Mouse (Mus musculus) Muller cell, postnatal 12 days (primary cell): ENCODE data around the gene Limch1.

Experiments used
- DNase-seq: peaks from one replicate; pipeline ENCODE4 v3.0.0-alpha.2; 2015; ENCODE audit errors: inconsistent ontology term

Gene Limch1

DNA sequence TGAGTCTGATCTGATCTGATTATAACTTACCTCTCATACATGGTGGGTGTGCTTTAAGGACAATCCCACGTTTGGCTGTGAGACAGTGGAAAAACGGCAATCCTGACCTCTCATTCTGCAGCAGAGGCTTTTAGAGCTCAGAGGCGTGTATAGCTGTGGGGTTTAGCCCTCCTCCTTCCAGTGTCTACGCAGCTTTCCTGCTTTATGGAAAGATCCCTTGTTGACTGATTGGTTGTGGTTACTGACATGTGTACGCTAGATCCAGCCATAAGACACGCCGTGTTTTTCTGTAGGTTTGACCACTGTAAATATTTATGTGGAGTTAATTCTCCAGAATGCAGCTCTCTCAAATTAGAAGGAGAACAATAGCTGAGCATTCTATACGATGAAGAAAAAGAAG is 81.2 kb downstream of the Limch1 start:
- DNase-seq = no peak

DNA sequence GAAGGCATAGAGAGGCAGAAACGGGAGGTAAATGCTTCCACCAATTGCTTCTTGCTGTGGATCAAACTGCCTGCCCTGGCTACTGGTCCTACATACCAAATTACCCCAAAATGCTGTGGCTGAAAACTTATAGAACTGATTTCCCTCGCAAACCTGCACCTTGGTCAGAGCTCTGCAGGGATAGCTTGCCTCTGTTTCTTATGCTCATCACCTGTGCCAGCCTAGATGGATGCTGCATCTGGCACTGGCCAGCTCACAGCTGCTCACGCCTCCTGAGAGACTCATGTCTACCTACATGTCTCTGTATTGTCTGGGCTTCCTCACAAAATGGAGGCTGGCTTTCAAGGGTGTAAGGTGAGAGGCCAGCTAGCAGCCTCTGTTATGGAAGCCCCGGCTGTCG is 83.9 kb downstream of the Limch1 start:
- DNase-seq = no peak

DNA sequence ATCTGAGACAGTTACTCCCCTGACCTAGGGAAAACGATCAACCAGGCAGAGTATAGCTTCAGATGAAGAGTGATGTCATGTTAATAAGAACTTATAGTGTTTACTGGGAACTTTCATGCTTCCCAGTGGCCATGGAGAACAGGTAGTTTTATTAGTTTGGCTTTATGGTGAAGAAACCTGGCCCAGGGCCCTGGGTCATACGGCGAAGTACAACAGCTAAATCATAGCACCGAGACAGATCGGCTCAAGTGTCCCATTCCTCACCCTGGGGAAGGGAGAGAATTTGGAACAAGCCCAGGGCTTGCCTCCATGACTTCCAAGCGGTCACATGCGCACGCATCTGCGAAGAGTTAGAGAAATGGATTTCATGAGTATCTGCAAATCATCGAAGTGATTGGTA is 84.6 kb downstream of the Limch1 start:
- no peak for DNase-seq

DNA sequence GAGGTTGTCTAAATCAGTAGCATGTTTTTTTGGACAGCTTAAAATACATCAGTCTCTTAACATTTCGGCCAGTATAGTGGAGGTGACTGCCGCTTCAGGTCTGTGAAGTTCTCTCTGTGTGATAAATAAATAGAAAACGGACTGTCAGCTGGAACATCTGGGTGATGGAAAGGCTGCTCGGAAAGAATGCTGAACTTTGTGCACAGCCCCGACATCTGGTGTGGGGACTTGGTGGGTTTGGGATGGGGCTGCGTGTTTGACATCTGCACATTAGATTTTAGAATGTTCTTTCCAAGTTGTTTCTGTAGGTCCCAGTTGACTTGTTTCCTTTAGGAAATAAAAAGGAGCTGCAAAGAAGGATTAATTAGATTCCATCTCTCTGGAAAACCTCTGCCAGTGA is 89.1 kb downstream of the Limch1 start:
- no peak for DNase-seq

DNA sequence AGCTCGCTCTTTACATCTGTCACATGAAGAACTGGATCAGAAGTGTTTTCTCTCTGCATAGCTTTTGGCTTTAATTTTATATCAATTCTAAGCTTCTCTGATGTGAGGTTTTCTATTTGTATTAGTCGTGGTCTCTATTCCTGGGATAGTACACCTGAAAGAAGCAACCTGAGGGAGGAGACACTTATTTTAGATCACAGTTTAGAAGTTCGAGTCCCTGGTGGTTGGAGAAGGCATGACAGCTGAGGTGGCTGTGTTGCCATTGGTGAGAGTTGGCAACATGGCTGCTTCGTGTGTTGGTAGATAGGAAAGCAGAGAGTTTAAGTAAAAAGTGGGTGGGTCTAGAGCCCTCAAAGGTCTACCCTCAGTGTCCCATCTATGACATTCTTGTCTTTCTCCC is 91.3 kb downstream of the Limch1 start:
- no peak for DNase-seq

DNA sequence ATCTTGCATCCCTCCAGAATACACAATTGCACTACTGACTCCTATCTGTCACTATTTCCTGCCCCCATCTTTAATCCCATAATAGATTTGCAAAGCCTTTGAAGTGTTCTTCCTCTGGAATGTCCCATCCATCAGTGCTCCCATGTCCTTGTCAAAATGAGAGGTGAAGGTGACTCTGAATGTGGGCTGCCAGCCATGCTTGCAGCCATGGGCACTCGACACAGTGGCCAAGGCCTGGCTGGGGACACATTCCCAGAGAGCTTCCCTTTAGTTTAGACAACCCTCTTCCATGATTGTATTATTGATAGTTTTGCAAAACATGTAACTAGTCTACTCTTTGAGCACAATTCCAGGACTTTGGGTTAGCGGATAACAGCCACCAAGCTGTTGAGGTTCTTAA is 96.3 kb downstream of the Limch1 start:
- no peak for DNase-seq

DNA sequence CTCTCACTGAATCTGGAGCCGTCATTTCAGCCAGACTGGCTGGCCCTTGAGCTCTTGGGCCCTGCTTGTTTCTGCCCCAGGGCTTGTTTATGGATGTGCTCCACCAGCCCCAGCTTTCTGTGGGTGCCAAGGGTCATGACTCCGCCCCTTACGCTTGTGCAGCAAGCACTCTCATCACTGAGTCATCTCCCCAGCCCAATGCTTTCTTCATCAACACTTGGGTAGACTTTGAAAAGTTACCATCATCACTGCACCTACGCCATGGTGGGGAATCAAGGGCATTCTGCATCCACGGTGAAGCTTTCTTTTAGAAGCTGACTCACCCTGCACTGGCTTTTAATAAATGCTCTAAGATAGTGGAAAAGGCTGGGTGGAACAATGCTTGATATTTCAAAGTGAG is 97.1 kb downstream of the Limch1 start:
- DNase-seq = no peak

DNA sequence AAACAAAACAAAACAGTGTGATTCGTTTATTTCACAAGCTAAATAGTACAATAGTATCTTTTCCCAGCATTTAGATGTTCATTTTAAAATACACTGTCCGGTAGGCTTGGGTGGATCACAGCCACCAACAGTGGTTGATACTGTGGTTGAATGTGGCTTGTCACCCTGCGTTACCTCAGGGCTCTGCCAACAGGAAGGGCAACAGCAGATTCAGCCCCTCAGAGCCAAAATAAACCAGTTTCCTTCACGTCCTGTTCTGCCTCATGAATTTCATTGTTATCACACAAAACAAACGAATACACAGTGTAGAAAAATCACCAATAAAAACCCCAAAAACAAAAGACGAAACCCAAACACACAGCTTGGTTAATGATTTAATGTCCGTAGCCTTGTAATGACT is 102.5 kb downstream of the Limch1 start:
- DNase-seq = no peak

DNA sequence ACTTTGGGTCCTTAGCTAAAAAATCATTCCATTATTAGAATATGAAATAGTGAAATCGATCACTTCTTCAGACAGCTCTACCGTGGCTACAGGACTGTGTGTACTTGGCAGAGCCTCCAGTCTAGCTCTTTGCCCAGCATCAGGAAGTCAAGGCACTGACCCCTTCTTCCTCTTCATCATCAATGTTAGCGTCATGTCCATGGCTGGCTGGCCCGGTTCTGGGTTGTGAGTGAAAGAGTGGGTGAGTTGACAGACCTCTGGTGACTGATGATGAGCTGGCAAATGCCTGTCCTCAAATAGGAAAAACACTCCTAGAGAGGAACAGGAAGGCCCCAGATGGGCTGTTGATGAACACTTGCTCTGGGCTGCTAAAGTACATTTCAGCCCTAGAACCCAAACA is 103.5 kb downstream of the Limch1 start:
- peak; percentile 42 for DNase-seq

DNA sequence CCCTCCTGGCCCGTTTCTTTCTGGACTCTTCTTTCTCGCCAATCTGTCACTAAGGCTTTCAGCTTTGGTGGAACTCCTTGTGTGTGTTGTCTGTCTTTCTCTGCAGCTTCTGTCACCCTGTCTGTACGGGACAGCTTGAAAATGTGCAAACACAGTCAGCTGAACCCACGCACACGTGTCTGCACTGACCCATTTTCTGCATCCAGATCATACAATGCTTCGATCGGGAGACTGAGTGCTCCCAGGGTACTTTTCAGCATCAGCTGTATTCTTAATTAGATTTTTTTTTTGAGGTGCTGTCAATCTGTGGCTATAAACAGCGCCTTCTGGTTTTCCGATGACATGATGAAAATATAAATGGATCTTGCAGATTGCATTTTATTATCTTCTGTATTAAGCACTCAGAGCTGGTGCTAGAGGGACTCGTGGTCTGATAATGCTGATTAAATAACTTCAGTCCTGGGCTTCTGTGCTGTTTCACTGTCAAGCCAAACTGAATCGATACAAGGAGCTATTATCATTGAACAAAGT is 105.2 kb downstream of the Limch1 start:
- no peak for DNase-seq

DNA sequence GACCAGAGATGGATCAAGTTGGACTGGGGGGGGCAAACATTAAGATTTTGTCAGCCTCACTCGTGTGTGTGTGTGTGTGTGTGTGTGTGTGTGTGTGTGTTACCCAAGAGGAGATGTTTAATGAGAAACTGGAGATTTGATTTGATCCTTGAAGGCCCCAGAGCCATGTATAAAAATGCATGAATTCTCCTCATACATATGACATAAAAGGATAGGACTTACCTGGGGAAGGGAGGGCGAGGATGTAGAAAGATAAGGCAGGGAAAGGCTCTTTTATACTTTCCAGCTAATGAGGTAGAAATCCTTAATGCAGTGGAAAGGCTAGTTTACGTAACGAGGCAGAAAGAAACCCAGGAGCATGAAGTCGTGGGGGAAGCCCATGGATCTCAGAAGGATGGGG is 106.1 kb downstream of the Limch1 start:
- no peak for DNase-seq

DNA sequence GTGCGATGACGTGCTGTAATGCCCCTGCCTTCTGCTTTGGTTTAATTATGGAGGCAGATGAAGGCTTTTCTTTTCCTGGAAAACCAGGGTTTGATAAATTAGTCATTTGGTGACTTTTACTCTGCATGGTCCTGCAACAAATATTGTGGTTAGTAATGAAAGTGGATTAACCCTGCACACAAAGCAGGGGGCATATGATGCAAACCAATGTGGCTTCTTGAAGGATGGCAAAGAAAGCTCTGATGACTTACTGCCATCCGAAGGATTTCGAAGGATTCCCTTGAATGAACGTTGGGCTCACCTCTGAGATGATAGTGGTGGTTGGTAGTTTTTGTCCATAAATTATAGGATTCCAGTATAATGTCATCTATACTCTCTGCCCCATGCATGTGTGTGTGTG is 108.6 kb downstream of the Limch1 start:
- no peak for DNase-seq

DNA sequence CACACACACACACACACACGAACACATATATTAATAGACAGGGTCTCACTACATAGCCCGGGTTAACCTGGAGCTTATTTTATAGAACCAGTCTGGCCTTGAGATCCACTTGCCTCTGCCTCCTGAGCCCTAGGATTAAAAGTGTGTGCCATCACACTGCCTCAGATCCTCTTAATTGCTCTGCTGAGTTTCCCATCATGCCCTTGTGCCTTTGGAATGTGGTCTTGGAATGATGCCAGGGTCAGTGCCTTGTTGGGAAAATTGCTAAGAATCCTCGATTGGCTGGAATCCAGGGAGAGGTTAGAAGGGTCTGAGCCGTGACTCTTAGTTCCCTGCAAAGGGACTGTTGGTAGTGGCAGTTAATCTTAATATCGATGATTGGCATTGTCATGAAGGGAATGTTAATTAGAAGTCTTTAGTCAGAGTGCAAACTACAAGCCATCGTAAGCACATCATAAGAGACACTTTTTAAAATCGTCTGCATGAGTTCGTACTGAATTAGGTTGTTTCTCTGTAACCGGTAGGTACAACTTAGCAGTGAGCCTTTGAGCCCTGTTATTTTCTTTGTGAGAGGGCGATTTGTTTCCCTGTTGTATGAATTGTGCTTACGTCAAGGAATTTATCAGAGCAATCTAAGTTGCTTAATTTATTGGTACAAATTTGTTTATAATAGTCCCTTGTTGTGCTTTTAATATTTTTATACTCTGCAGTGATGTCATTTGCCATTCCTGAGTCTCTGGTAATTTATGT is 109.9 kb downstream of the Limch1 start:
- peak; percentile 87 for DNase-seq

DNA sequence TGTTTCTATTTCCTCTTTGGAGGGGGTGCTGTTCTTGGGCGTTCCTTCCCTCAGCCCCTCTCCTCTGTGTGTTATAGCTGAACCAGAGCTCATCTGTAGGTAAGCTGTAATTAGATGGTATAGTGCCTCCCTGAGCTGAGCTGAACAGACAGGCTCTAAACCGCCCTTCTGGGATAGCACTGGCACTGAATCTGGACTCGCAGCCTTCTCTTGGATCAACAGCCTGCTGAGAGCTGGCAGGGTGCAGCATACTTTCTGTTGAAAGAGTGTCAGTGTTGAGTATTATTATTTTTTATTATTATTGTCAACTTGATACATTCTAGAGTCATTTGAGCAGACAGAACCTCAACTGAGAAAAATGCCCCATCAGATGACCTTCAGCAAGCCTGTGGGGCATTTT is 113.9 kb downstream of the Limch1 start:
- DNase-seq = no peak

DNA sequence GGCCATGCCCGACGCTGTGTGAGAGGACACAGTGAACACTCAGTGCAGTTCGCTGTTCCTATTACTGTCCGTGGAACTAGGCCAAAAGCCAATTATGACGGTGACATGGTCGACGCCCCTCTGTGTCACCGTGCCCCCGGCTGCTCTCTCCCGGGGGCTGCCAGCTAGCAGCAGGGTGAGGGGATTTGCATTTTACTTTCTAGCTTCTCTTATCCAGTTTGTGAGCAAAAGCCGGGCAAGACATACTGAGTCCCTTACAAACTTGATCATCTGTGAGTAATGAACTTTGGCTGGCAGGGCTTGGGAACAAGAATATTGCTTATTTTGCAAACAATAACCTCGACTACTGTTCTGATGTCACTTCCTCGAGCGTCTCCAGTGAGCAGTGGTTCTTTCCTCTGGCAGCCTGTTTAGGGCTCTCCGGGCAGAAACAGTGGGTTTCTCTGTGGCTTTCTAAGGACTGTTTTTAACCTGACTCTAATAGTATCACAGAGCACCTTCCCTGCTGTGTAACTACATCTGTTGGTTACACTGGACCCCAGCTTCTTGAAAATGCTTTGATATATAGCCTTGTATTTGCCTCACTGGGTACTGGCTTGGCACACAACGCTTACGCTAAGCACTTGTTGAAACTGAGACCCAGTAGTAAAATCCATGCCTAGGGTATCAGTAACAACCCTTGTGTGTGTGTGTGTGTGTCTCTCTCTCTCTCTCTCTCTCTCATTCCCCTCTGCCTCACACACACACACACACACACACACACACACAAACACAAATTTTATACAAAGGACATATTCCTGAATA is 115.8 kb downstream of the Limch1 start:
- DNase-seq = peak; percentile 87

DNA sequence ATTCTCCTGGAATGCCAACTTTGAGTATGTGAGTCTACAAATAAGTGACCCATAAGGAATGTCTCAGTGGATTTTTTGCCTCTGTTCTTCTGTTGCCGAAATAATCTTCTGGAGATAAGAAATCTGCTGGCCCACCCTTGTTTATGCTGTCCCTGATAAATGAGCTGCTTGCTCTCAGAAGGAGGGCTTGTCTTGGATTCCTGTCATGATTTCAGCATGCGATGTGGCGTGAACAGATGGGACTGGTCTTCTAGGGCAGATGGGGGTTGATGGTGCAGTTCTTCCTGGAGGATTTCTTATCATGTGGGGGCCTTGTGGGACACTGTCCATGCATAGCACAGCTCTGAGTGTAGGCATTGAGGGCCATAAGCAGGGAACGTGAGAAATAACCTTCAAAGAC is 116.5 kb downstream of the Limch1 start:
- DNase-seq = no peak

DNA sequence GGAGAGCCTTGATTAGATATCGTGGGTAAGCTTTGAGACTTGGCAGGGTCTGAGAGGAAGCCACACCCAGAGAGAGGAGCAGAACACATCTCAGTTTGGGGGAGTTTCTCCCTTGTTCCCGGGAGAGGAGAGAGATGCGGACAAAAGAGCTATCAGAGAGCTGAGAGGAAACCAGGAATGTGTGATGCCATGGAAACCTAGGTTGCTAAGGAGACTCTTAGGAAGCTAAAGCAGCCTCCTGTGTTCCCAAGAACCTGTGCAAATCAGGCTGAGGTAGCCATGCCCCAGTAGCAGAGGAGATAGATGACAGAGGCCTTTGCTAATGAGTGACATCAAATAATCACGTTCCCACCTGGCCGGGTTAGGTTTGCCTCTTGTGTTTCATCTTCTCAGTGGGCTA is 119.6 kb downstream of the Limch1 start:
- DNase-seq = no peak

DNA sequence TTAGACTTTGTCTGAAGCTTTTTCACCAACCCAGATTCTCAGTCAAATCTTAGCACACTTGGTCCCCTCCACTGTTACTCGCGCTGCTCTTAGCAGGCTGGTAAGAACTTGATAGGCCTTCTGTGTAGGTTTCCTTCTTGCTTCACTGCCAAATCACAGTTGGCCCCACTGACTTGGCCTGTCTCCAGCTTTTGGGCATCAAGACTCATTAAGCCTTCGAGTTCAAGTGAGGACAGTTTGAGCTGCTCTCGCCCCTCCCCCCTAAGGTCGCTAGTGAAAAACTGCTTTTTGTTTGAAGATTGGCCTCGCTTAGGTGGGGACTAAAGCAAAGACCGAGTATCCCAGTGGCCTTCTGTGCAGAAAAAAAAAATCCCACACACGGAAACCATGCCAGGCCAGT is 120.4 kb downstream of the Limch1 start:
- peak; percentile 76 for DNase-seq

DNA sequence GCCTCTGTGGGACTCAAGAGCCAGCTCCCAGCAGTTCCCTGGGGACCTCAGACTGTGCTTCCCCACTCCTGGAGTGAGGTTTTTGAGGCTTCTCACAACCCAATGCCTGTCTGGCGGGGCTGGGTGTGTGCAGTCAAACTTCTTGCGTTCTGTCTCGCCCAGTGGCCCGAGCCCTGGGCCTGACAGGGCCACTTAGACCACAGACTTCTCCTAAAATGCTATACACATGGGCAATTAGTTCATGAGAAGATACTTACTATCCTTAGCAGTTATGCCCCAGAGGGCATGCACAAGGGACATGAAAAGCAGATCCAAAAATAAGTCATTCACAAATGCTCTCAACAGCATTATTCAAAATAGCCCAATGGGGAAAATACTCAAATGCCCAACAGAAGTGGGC is 123.9 kb downstream of the Limch1 start:
- DNase-seq = no peak

DNA sequence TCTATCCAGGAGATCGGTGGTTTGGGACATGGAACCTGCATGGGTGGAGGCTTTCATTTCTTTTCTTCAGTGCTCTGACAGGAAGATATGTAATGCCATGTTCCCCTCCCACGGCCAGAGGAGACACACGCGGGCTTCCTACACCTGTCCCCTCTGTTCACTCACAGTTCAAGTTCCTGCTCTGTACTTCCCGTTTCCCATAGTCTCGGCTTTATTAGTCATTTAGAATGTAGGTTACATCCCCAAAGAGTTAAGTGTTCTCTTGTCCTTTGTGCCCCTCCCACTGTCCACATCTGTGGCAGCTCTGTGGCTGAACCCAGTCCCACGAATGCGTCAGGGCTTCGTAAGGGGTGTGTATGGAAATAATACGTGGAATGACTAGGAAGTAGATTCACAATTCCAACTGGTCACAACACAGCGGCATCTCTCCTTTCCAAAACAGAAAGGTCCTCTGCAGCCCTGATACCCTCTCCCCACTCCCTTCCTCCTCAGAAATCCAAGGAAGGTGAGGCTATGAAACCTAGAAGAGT is 126.0 kb downstream of the Limch1 start:
- no peak for DNase-seq

DNA sequence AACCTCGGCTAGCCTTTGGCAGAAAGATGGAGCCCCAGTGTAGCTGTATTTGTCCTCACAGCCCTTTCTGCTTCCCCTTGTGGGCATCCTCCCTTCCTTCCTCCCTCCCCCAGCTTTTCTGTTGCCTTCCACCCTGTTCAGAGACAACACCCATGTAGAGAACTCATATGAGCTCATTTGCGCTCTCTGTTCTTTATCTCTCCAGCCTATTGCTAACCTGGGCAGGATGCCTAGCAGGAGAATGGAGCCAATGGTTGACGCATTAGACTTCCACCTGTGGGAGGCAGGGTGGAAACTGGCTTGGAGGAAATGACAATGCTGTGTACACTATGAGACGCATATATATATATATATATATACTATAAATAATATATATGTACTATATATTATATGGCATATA is 126.4 kb downstream of the Limch1 start:
- no peak for DNase-seq

DNA sequence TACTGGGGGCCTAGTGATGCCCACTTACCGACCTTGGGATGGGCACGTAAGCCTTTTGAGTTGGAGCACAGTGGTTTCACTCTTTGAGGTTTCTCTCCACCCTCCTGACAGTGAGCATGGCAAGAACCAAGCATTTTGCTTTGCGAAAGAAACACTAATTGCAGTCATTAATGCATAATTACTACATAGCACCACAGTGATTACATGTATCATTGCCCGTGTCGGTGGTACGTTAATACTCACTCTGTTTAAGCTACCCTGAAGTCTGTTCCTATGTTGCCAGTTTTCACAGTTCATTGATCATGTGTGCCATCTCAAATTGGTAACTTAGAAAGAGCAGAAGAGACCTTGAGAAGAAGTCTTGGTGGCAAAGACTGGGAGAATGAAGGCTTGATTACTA is 127.1 kb downstream of the Limch1 start:
- no peak for DNase-seq
